ENCODE assay signal across 8 mouse cellular contexts in genomic region chr11:90249701-90250141, GRCm38 (mm10). TPM values are rescaled to one million over a fixed set of nuclear protein-coding genes. Genes with fewer than 3 reads are reported as not detected.
A peak's percentile ranks its signal among the peaks of the same experiment; 100 is the strongest.
DNase-seq lines count a peak whose midpoint lies in the region; ATAC-seq lines count a peak whose summit lies in the region.

No protein-coding gene starts in this region.

- peak overlapping the region; percentile 87 for H3K4me2 ChIP-seq in lung, embryonic 16.5 days (ENCODE audit: low read depth, low read length)

- peak; percentile 23 for ATAC-seq in lung, embryonic 16.5 days (ENCODE audit: low read depth)

- intact Hi-C loops in heart, postnatal 25 days (cut with DNase I) = loop anchor here (2.0 to 5.0 kb wide), 2 partner anchors 67 to 217 kb away; partner anchors contain the start of gene Tmem100

- 0% methylated on average over 22 of the region's 22 CpGs for WGBS in lung, embryonic 16.5 days
- WGBS in macrophage (ENCODE audit: missing documents) = 2% methylated on average over 22 of the region's 22 CpGs

- peak overlapping the region; percentile 76 for H3K4me3 ChIP-seq in lung, embryonic 16.5 days (ENCODE audit: low read length)
- H3K4me3 ChIP-seq in macrophage (ENCODE audit: inconsistent target) = peak overlapping the region; percentile 91

- no peaks in the 10 kb centered on the region for H3K36me3 ChIP-seq in lung, embryonic 16.5 days (ENCODE audit: control insufficient read depth, insufficient read depth, low read length)
- no peaks in the 10 kb centered on the region for H3K36me3 ChIP-seq in macrophage (ENCODE audit: inconsistent target)

- peak; percentile 32 for DNase-seq in adrenal gland, adult 8-10 months
- no peak for DNase-seq in adrenal gland, postnatal 14 days
- no peak for DNase-seq in lung, postnatal 25 days (ENCODE audit: low spot score)
- DNase-seq in heart, postnatal 25 days (ENCODE audit: low spot score) = peak; percentile 12
- no peak for DNase-seq in right cerebral cortex, postnatal 10 days (ENCODE audit: low spot score in 2 of 2)
- DNase-seq in adrenal gland, postnatal 36 days = no peak

- H3K4me1 ChIP-seq in lung, embryonic 16.5 days (replicated peaks; ENCODE audit: control insufficient read depth, insufficient read depth, low read length) = peaks cover 30% of the 10 kb centered on the region

- no peaks in the 10 kb centered on the region for H3K9me3 ChIP-seq in lung, embryonic 16.5 days (ENCODE audit: control insufficient read depth, low read length)

- no peaks in the 10 kb centered on the region for H3K27me3 ChIP-seq in lung, embryonic 16.5 days (ENCODE audit: control insufficient read depth, insufficient read depth, low read depth, low read length)

- H3K27ac ChIP-seq in lung, embryonic 16.5 days (ENCODE audit: low read length) = peak overlapping the region; percentile 80
- peak overlapping the region; percentile 66 for H3K27ac ChIP-seq in macrophage

- peaks cover 44% of the 10 kb centered on the region for H3K79me2 ChIP-seq in macrophage (ENCODE audit: inconsistent target)

- H3K9ac ChIP-seq in lung, embryonic 16.5 days (ENCODE audit: low read length) = peak overlapping the region; percentile 89

RNA-seq across cellular contexts. Expression of gene Mmd, which starts 0.5 kb away (rescaled TPM):
- total RNA-seq in adrenal gland, adult 8-10 months (2022) = 100 to 1,000 TPM in 1 of 4 experiments, 10 to 100 TPM in 3; 47.3 to 193 (median 87.0) TPM
- 68.3 and 87.3 TPM in 2 replicates for total RNA-seq in adrenal gland, postnatal 14 days (2021)
- 40.5 and 46.2 TPM in 2 replicates for polyA plus RNA-seq in lung, embryonic 16.5 days (2015; fragmentation: Nextera tagmentation; extraction: Ambion mirVana)
- 10 to 100 TPM; 32.3 to 34.8 TPM for total RNA-seq in heart, postnatal 25 days (2021)
- 100 to 1,000 TPM in 4 of 26 experiments, 10 to 100 TPM in 16, 1 to 10 TPM in 6; 6.8 to 147 (median 26.0) TPM for total RNA-seq in macrophage (2018; cell fraction: chromatin; rRNA removed)
- total RNA-seq in macrophage (2018; cell fraction: cytosol; rRNA removed) = 10 to 100 TPM; 10.9 to 73.8 (median 29.3) TPM
- total RNA-seq in macrophage (2018; cell fraction: nucleus; rRNA removed) = 100 to 1,000 TPM in 2 of 26 experiments, 10 to 100 TPM in 22, 1 to 10 TPM in 2; 8.0 to 112 (median 27.7) TPM
- 28.1 to 57.5 TPM (median 47.7 TPM) in 3 replicates for polyA plus RNA-seq in macrophage (2018)
- total RNA-seq in adrenal gland, postnatal 36 days (2021) = 100 to 1,000 TPM in 1 of 2 experiments, 10 to 100 TPM in 1; 86.1 to 156 TPM

Comparison
In these comparisons a context has a peak if more than half of its experiments do, and no peak if none do; other contexts are left out.
1. DNase-seq: peak in adrenal gland, adult 8-10 months (single experiment) and heart, postnatal 25 days (single experiment); none in adrenal gland, postnatal 14 days (single experiment), lung, postnatal 25 days (single experiment), right cerebral cortex, postnatal 10 days (0 of 2) and adrenal gland, postnatal 36 days (0 of 2).